Mouse (Mus musculus): ENCODE measurements at regions not wholly inside any gene's neighbourhood (a gene's known extent, or its start where the extent isn't known, plus 50 kb on each side); places are given as distances from the start of the nearest gene placed in this dataset.

DNA sequence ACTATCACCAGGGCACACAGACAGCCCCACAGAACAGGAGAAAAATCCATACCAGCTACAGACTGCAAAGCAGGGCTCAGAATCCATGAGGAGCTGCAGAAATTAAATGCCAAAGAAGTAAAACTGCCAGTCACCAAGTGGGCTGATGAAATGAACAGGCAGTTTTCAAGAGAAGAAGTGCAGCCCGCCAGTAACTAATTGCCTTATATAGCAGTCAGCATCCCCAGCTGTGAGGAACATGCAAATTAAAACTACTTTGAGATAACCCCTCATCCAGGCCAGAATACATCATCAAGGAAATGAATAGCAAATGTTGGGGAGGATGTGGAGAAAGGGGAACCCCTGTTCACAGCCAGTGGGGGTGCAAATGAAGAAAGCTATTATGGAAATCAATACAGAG lies 177.3 kb upstream of the Zfp703 start:
- DNase-seq (ENCODE audit: low spot score): no peak
- no peaks in the 10 kb centered on the region for H3K9me3 ChIP-seq (ENCODE audit: control insufficient read depth, low read length)
- H3K9ac ChIP-seq (ENCODE audit: low read depth, low read length): no peak overlapping the region
- no peak overlapping the region for H3K27ac ChIP-seq (ENCODE audit: low read depth, low read length)
- WGBS: 43% methylated on average over 1 of the region's 1 CpGs
- no peaks in the 10 kb centered on the region for H3K27me3 ChIP-seq (replicated peaks; ENCODE audit: control insufficient read depth, insufficient read depth, low read length)
- no peak overlapping the region for H3K4me3 ChIP-seq (ENCODE audit: low read depth, low read length)
- no peaks in the 10 kb centered on the region for H3K36me3 ChIP-seq (ENCODE audit: control insufficient read depth, insufficient read depth, low read length)
- ATAC-seq (replicated peaks; ENCODE audit: low FRiP score): no peak
- no peak overlapping the region for H3K4me2 ChIP-seq
- no peaks in the 10 kb centered on the region for H3K4me1 ChIP-seq (replicated peaks; ENCODE audit: control insufficient read depth, insufficient read depth, low read length)

DNA sequence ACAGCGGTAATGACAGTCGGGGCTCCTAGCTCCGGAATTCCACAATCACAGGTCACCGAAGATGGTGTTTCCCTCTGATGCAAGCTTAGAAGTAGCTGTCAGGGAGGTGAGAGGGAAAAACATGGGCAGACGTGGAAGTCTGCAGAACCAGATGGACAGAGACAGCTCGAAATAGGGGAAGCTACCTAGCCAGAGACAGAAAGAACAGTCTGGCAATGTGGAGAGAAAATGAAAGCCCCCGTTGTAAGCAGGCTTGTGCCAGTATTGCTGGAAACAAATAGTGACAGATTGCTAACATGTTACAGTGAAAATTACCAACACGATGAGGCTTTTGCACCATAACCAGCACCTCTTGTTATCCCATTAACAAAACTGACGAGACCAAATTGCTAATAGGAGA lies 173.0 kb upstream of the Zfp703 start:
- WGBS: 50% methylated on average over 9 of the region's 9 CpGs
- Histone ChIP-seq H3K4me2 (no peak overlapping the region), H3K36me3 (ENCODE audit: control insufficient read depth, insufficient read depth, low read length) (no peaks in the 10 kb centered on the region), H3K9me3 (ENCODE audit: control insufficient read depth, low read length) (no peaks in the 10 kb centered on the region), H3K27ac (ENCODE audit: low read depth, low read length) (no peak overlapping the region), H3K9ac (ENCODE audit: low read depth, low read length) (no peak overlapping the region), H3K27me3 (replicated peaks; ENCODE audit: control insufficient read depth, insufficient read depth, low read length) (no peaks in the 10 kb centered on the region), H3K4me1 (replicated peaks; ENCODE audit: control insufficient read depth, insufficient read depth, low read length) (no peaks in the 10 kb centered on the region; the same call in 1 of the 2 replicates), H3K4me3 (ENCODE audit: low read depth, low read length) (no peak overlapping the region)
- DNase-seq (ENCODE audit: low spot score) (no peak), ATAC-seq (replicated peaks; ENCODE audit: low FRiP score) (no peak)

DNA sequence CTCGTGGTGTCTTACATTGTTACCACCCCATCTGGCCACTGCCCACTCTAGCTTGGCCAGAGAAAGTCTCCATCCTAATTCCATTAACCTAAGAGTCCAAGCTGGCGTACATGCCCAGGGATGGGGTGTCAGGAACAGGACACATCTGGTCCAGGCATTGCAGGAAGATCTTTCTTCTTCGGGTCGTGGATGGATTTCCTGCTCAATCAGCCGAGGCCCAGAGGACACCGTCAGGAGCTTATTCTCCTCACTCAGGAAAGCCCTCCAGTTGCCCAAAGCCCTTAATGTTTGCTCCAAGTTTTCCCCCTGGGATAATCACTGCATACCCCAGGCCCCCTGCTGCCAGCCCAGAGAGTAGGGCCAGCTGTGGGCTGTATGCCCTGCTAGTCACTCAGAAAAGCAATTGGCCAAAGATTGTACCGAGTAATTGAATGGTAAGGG lies 172.2 kb upstream of the Zfp703 start:
- no peaks in the 10 kb centered on the region; the same call in 1 of the 2 replicates for H3K4me1 ChIP-seq (replicated peaks; ENCODE audit: control insufficient read depth, insufficient read depth, low read length)
- DNase-seq (ENCODE audit: low spot score): no peak
- no peaks in the 10 kb centered on the region for H3K9me3 ChIP-seq (ENCODE audit: control insufficient read depth, low read length)
- WGBS: 50% methylated on average over 7 of the region's 7 CpGs
- no peak overlapping the region for H3K4me3 ChIP-seq (ENCODE audit: low read depth, low read length)
- no peak for ATAC-seq (replicated peaks; ENCODE audit: low FRiP score)
- no peaks in the 10 kb centered on the region for H3K36me3 ChIP-seq (ENCODE audit: control insufficient read depth, insufficient read depth, low read length)
- H3K27me3 ChIP-seq (replicated peaks; ENCODE audit: control insufficient read depth, insufficient read depth, low read length): no peaks in the 10 kb centered on the region
- H3K4me2 ChIP-seq: no peak overlapping the region
- no peak overlapping the region for H3K9ac ChIP-seq (ENCODE audit: low read depth, low read length)
- H3K27ac ChIP-seq (ENCODE audit: low read depth, low read length): no peak overlapping the region

DNA sequence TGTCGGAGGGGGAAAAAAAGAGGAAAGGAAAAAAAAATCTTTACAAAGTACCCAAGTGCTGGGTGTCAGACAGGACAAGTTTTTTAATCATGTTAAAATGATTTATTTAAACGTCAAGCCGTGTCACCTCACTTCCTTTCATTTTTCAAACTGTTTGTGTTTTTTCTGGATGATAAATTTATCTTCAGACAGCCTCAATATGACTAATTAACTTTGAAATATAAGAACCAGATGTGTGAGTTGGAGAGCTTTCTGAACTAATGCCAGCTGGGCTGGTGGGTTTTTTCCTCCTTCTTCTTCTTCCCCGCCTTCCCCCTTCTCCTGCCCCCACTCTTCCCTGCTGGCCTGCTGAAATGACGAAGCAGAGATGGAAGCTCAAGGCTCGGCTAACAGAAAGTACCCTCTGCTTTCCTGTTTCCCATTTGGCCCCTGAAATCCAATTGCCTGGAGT lies 171.7 kb upstream of the Zfp703 start:
- Histone ChIP-seq H3K9me3 (ENCODE audit: control insufficient read depth, low read length) (no peaks in the 10 kb centered on the region), H3K4me1 (replicated peaks; ENCODE audit: control insufficient read depth, insufficient read depth, low read length) (no peaks in the 10 kb centered on the region; the same call in 1 of the 2 replicates), H3K36me3 (ENCODE audit: control insufficient read depth, insufficient read depth, low read length) (no peaks in the 10 kb centered on the region), H3K4me3 (ENCODE audit: low read depth, low read length) (no peak overlapping the region), H3K27ac (ENCODE audit: low read depth, low read length) (no peak overlapping the region), H3K9ac (ENCODE audit: low read depth, low read length) (no peak overlapping the region), H3K27me3 (replicated peaks; ENCODE audit: control insufficient read depth, insufficient read depth, low read length) (no peaks in the 10 kb centered on the region), H3K4me2 (no peak overlapping the region)
- no peak for DNase-seq (ENCODE audit: low spot score)
- 37% methylated on average over 6 of the region's 6 CpGs for WGBS
- ATAC-seq (replicated peaks; ENCODE audit: low FRiP score): no peak

DNA sequence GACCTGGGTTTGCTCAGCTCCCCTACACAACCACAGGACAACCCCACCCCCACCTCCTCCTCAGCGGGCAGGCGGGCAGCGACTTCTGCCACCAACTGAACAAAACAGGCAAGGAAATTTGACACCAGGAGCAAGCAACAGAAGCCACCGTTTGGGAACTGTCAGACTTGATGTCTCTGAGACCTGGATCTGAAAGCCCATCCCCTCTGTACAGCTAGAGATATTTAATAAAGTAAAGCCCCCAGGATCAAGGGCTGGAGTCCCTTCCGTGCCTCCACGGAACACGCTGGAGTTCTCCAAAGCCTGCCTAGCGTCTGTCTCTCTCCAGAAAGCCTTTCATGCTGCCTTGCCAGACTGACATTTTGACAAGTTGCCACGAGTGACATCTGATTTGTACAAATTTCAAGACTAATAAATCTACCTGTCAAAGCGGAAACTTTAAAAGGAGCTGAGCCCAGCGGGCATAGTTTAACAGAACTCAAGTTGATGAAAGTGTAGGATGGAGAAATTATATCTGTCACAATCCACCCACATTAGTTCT lies 168.9 kb upstream of the Zfp703 start:
- 34% methylated on average over 11 of the region's 11 CpGs for WGBS
- Histone ChIP-seq H3K4me2 (no peak overlapping the region), H3K36me3 (ENCODE audit: control insufficient read depth, insufficient read depth, low read length) (no peaks in the 10 kb centered on the region), H3K27ac (ENCODE audit: low read depth, low read length) (no peak overlapping the region), H3K4me1 (replicated peaks; ENCODE audit: control insufficient read depth, insufficient read depth, low read length) (no peaks in the 10 kb centered on the region; the same call in 1 of the 2 replicates), H3K27me3 (replicated peaks; ENCODE audit: control insufficient read depth, insufficient read depth, low read length) (no peaks in the 10 kb centered on the region), H3K4me3 (ENCODE audit: low read depth, low read length) (no peak overlapping the region), H3K9me3 (ENCODE audit: control insufficient read depth, low read length) (no peaks in the 10 kb centered on the region), H3K9ac (ENCODE audit: low read depth, low read length) (no peak overlapping the region)
- ATAC-seq (replicated peaks; ENCODE audit: low FRiP score) (no peak), DNase-seq (ENCODE audit: low spot score) (no peak)

DNA sequence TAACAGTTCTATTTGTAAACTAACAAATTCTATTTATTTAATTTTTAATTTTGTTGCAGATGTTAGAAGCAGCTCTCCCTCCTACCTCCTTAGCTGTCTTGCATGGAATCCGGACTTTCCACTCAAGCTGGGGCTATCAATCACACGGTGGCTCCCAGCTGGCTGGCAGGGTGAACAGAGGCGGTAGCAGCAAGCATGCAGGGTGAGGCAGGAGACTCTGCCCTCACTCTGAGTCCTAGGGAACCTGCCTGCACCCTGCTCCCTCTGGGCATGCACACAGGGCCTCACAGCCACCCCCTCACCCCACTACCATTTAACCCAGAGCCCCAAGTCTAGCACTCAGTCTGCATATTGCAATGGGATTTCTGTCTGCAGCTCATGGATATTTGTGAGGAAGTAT lies 168.4 kb upstream of the Zfp703 start:
- no peak overlapping the region for H3K4me3 ChIP-seq (ENCODE audit: low read depth, low read length)
- no peaks in the 10 kb centered on the region for H3K9me3 ChIP-seq (ENCODE audit: control insufficient read depth, low read length)
- DNase-seq (ENCODE audit: low spot score) (no peak), ATAC-seq (replicated peaks; ENCODE audit: low FRiP score) (no peak)
- H3K4me1 ChIP-seq (replicated peaks; ENCODE audit: control insufficient read depth, insufficient read depth, low read length): no peaks in the 10 kb centered on the region; the same call in 1 of the 2 replicates
- H3K4me2 ChIP-seq: no peak overlapping the region
- WGBS: 27% methylated on average over 3 of the region's 3 CpGs
- H3K27ac ChIP-seq (ENCODE audit: low read depth, low read length): no peak overlapping the region
- H3K36me3 ChIP-seq (ENCODE audit: control insufficient read depth, insufficient read depth, low read length): no peaks in the 10 kb centered on the region
- no peaks in the 10 kb centered on the region for H3K27me3 ChIP-seq (replicated peaks; ENCODE audit: control insufficient read depth, insufficient read depth, low read length)
- H3K9ac ChIP-seq (ENCODE audit: low read depth, low read length): no peak overlapping the region

DNA sequence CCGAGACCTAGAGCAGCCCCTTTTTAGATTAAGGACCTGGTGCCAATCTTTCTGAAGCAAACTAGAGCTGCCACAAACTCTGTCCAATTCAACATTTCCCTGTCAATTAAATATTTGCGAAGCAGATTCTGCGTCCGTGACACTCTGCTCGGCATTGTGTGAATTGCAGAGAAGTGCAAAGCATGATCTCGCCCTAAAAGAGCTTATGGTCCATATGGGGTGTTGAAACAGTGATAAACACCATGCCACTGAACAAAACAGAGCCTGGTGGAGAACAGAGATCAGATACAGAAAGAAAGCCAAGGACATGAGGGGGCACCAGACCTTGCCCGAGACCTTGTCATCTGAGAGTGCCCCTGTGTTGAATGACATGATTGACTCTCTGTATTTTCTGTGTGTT lies 167.2 kb upstream of the Zfp703 start:
- WGBS: 82% methylated on average over 7 of the region's 7 CpGs

DNA sequence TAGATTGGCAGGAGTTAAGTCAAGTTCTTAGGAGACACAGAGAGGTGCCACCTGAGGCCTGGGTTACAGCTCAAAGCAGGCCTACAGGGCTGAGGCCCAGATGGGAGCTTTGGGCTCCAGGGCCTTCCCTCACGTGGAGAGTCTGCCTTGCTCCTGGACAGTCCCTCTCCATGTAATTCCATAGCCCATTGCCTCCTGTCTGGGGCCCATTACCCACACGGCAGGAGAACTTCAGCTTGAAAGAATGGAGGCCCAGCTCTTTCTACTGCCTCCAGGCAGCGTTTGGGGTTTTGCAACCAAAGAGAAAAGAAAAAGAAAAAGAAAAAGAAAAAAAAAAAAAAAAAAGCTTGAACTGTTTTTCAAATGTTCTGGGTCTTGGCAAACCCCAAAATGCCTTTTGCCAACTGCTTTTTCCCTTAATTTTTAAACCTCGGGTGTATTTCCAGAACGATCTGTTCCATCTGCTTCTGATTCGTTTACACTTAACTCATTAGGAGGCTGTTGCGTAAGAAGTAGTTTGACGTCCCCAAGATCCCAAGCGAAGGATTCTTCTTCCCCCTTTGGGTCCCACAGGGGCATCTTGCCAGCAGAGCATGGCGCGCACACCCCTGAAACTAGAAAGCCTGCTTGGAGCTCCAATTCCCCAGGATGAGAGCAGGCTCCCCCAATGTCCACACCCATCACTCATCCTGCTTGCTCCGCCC lies 165.4 kb upstream of the Zfp703 start:
- Histone ChIP-seq H3K27me3 (replicated peaks; ENCODE audit: control insufficient read depth, insufficient read depth, low read length) (no peaks in the 10 kb centered on the region; the same call in 1 of the 2 replicates), H3K4me3 (ENCODE audit: low read depth, low read length) (no peak overlapping the region), H3K4me1 (replicated peaks; ENCODE audit: control insufficient read depth, insufficient read depth, low read length) (no peaks in the 10 kb centered on the region; the same call in 1 of the 2 replicates), H3K9ac (ENCODE audit: low read depth, low read length) (no peak overlapping the region), H3K9me3 (ENCODE audit: control insufficient read depth, low read length) (no peaks in the 10 kb centered on the region), H3K36me3 (ENCODE audit: control insufficient read depth, insufficient read depth, low read length) (no peaks in the 10 kb centered on the region), H3K4me2 (no peak overlapping the region), H3K27ac (ENCODE audit: low read depth, low read length) (no peak overlapping the region)
- 75% methylated on average over 12 of the region's 12 CpGs for WGBS
- DNase-seq (ENCODE audit: low spot score): no peak
- ATAC-seq (replicated peaks; ENCODE audit: low FRiP score): no peak

More for the DNA sequence above, 167.2 kb upstream of the Zfp703 start:
- Histone ChIP-seq H3K27me3 (replicated peaks; ENCODE audit: control insufficient read depth, insufficient read depth, low read length) (no peaks in the 10 kb centered on the region), H3K36me3 (ENCODE audit: control insufficient read depth, insufficient read depth, low read length) (no peaks in the 10 kb centered on the region), H3K4me2 (no peak overlapping the region), H3K9ac (ENCODE audit: low read depth, low read length) (no peak overlapping the region), H3K4me1 (replicated peaks; ENCODE audit: control insufficient read depth, insufficient read depth, low read length) (no peaks in the 10 kb centered on the region; the same call in 1 of the 2 replicates), H3K4me3 (ENCODE audit: low read depth, low read length) (no peak overlapping the region), H3K27ac (ENCODE audit: low read depth, low read length) (no peak overlapping the region), H3K9me3 (ENCODE audit: control insufficient read depth, low read length) (no peaks in the 10 kb centered on the region)
- DNase-seq (ENCODE audit: low spot score): no peak
- no peak for ATAC-seq (replicated peaks; ENCODE audit: low FRiP score)
